Mouse (Mus musculus): ENCODE measurements around the gene H2-M10.5.

GRCm38 (mm10) chr17:36824005-36824404 is 51.3 kb downstream of the H2-M10.5 start:
- TF ChIP-seq CTCF (IDR thresholded peaks at IDR 0.05; ENCODE audit: low read depth, low read length) (no peak), POLR2A (IDR thresholded peaks at IDR 0.05; ENCODE audit: borderline replicate concordance, low read depth, low read length) (no peak)

All from bone marrow macrophage, adult 2 months (primary cell).